Mouse (Mus musculus): ENCODE data around the gene Klf16.

Gene Klf16

GRCm38 (mm10) chr10:80575925-80576324 is 1.2 kb downstream of the Klf16 start:
- no peak for DNase-seq (ENCODE audit: low read depth, low spot score)

DNA sequence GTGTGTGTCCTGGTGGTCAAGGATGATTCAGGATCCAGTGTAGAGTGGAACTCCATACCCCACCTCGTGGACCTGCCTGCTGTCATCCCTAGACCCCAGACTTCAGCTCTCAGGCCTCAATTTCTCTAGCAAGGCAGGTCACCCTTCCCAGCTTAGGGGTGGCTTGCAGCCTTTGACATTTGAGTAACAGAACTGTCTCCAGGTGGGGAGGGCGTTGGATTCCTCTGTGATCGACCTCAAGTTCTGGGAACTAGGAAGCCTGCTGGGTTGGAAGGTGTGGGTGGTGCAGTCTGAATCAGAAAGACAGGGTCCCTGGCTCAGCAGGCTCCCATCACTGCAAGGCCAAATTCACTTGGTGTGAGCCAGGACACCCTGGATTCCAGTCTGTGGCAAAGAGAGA is 2.2 kb downstream of the Klf16 start:
- DNase-seq (ENCODE audit: low read depth, low spot score) = no peak

DNA sequence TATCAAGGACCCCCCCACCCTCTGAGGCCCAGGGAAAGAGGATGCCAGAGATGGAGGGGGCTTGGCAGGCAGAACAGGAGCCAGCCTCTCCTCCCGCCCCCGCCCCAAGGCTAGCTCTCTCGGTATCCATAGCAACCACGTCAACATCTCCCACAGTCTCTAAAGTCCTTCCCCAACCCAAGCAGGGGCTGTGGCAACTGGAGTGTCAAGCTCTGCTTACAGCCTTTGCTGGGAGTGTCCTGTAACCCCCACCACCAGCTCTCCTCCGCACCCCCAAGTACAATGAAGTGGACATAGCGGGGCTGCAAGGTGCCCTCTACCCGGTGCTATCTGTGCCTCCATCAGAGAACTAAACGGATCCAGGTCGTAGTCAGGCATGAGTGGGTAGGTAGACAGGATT is 3.2 kb downstream of the Klf16 start:
- peak; percentile 37 for DNase-seq (ENCODE audit: low read depth, low spot score)

GRCm38 (mm10) chr10:80572477-80572876 is 4.6 kb downstream of the Klf16 start:
- no peak for DNase-seq (ENCODE audit: low read depth, low spot score)

DNA sequence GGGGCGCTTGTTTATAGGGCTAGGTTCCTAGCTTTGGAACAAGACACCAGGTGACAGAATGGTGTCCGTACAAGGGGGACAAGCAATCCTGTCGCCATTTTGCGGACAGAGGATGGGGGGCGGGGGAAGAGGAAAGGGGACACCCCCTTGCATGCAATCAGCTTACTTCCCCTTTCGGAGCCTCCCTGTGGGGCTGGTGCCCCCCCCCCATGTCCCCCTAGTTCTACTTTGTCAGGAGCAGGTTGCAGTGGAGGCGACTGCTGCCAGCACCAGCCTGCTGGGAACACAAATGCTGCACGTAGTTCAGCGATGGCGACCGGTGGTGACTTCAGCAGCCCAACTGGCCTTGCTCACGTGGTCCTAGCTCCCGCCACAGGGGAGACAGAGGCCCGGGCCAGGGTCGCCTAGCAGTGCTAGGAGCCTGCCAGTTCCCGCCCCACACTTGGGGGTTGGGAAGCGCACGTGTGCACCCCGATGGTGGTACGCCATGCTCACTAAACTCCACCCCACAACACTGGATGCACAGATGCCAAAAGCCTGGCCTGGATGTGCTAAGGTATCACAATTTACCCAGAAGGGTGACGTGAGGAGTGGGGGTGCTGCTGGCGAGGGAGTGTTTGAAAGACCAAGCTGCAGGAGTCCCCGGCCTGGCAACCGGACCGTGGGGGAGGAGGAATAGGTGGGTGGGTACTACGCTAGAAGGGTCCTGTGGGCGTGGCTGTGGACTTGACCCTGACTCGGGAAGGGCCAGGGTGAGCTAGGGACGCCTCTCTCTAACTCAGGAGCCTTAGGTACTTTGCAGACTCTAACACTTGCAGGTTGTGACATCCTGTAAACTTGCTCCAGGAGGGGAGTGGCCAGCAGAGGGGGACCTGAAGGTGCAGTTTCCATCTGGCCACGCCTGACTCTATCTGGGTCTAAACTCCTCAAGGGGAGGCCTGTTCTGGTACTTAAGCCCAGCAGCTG is 6.0 kb downstream of the Klf16 start:
- no peak for DNase-seq (ENCODE audit: low read depth, low spot score)

DNA sequence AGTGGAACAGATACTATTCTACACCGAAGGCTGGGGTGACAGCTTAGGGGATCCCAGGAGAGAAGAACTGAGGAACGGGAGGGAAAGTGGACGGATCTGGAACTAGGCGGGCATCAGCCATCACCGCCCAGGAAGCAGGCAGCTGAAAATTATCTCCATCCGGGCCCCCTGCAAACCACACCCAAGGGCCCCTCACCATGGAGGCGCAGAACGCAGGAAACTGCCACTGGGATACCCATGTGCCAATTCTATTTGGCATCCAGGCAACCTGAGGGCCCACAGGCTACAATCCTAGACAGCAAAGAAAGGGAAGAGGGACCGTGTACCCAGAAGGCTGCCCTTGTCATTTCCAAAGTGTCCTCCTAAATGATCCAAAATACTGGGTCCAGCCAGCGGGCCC is 6.7 kb downstream of the Klf16 start:
- DNase-seq (ENCODE audit: low read depth, low spot score) = no peak

- DNase-seq (ENCODE audit: low read depth, low spot score) = peak; percentile 47
Observed at GRCm38 (mm10) chr10:80569664-80570066, 7.5 kb downstream of the Klf16 start.

- no peak for DNase-seq (ENCODE audit: low read depth, low spot score)
Observed at GRCm38 (mm10) chr10:80568876-80569275, 8.2 kb downstream of the Klf16 start.

GRCm38 (mm10) chr10:80566375-80567092 is 10.6 kb downstream of the Klf16 start:
- peak; percentile 93 for DNase-seq (ENCODE audit: low read depth, low spot score)

DNA sequence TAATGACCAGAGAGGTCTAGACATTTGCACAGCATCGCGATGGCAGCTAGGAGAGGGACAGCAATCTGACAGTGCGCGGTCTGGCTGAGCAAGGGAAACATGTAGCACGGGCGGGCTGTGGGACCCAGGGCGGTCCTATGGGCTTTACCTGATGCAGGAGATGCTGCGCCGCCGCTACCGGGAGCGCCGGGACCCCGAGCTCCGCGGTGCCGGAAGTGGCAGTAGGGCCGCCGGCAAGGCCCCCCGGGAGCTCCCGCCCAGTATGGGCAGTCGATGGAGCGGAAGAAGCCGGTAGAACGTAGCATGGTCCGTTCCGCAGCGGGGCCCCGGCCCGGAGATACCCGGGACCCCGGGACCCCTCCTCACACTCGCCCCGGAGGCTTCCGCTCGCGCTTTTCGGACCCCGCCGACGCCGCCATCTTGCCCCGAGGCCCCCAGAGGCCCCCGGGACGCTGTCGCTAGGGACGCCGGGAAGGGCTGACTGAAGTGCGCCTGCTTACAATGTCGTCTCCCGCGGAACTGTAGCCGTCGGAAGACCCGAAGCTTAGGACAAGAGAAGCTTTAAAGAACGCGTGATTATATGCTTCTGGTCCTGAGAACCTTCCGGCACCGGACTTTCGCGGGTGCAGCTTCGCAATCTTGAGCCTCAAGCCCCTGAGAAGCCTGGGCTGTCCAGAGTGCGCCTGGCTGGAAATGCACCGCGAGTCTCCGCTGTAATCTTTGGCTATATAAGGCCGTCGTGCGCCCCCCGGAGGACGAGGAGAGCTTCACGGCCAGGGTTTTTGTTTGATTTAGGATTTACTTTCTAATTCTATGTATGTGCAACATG is 15.8 kb downstream of the Klf16 start, which contains the start of gene Rexo1:
TSS of gene Rexo1 (minus strand) at position 445 of the 829 bp plus-strand sequence.
- DNase-seq (ENCODE audit: low read depth, low spot score) = peak; percentile 96

GRCm38 (mm10) chr10:80560621-80561020 is 16.5 kb downstream of the Klf16 start:
- DNase-seq (ENCODE audit: low read depth, low spot score) = peak; percentile 36

DNA sequence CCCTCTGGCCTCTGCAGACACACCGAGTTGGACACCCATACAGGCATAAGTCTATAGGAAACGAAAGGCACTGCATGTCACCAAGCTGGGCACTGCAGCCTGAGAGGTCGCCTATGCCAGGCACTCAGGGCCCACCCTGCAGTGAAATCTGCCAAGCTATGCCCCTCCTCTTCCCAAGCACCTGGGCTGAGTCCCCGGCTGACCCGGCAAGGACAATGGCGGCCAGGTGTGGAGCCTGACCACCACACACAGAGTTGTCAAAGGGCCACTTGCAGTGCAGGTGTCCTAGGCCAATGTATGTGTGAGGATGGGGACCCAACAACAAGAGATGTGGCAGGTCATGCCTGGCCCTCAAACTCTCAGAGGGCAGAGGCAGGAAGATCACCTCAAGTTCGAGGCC is 17.7 kb downstream of the Klf16 start:
- no peak for DNase-seq (ENCODE audit: low read depth, low spot score)

DNA sequence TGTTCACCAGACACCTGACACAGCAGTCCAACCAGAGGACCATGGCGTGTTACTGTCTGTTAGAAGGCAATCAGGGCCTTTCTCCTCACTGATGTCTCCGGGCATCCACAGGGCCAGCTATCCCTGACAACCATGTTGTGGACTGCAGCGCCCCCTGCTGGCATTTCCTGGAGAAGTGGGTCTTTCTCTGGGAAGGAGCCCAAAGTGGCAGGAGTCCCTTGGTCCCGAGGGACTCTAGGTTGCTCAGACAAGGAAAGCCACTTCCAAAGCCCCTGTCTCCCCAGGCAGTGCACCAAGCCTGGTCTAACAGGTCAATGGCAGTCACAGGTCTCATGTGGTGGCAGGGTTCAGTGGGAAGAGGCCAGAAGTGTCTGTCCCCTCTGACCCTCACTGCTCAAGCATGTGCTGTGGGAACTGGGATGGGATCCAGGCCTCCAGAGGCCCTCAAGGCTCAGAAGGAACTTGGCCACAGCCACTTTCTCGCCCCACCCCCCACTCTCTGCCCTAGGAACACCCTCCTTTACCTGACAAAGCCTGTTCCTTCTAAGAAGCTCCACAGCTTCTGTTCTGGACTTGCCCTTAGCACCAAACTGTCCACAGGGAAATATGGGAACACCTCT is 19.7 kb downstream of the Klf16 start:
- peak; percentile 74 for DNase-seq (ENCODE audit: low read depth, low spot score)

DNA sequence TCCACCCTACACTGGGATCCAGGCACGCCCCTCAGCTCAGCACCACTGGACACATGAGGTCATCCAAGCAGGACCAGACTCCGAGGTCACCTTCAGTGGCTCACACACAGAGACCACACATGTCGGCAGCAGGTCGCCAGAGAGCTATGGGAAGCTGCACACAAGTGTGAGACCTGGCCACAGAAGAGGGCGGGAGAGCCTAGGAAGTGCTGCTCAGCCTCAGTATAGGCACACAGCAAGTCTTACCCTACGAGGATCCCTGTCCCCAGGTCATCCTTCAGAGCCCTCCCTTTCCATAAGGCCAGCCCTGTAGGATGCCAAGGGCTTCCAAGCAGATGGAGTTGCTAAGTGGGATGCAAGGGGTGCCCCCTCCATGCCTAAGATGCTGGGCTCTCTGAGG is 23.1 kb downstream of the Klf16 start:
- DNase-seq (ENCODE audit: low read depth, low spot score) = no peak

DNA sequence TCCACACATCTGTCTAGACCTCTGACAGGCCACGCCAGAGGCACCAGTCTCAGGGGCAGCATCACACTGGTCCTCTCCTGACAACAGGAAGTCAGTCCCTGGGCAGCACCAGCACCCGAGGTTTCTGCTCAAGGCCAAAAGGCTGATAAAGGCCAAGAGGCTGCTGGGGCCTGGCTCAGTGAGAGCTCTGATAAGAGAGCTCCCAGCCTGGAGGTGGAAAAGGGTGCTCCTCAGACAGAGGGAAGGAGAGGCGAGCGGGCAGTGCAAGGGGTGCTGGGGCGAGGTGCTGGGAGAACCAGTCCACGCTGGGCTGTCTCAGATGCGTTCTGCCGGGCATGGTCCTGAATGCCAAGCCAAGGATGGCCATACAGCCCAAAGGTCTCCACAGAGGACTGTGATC is 23.5 kb downstream of the Klf16 start:
- no peak for DNase-seq (ENCODE audit: low read depth, low spot score)

- no peak for DNase-seq (ENCODE audit: low read depth, low spot score)
Observed at GRCm38 (mm10) chr10:80552364-80552763, 24.8 kb downstream of the Klf16 start.

GRCm38 (mm10) chr10:80549279-80549678 is 27.8 kb downstream of the Klf16 start:
- DNase-seq (ENCODE audit: low read depth, low spot score) = no peak

DNA sequence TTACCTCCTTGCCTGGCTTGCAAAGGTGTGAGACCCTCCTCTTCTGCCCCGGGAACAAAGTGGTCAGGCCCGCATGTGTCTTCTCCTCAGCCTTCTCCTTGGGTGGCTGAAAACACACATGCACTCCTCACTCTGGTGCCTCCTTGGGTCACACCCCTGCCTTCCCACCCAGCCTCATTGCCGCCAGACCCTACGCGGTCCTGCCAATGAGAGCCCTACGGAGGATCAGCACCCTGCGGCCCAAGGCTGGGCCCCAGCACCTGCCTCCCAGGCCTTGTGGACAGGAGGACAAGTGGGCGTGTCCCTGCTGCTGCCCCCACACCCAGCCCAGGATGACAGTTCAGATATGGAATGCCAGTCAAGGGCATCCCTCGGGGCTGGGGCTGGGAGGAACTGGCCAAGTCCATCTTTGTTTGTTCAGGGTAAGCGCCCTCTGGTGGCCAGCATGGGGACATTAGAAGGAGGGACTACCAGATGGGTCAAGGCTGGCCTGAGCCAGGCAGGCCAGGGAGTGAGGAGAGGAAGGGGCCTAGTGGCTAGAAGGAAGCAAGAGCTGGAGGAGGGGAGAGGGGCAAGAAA is 28.6 kb downstream of the Klf16 start:
- peak; percentile 63 for DNase-seq (ENCODE audit: low read depth, low spot score)

DNA sequence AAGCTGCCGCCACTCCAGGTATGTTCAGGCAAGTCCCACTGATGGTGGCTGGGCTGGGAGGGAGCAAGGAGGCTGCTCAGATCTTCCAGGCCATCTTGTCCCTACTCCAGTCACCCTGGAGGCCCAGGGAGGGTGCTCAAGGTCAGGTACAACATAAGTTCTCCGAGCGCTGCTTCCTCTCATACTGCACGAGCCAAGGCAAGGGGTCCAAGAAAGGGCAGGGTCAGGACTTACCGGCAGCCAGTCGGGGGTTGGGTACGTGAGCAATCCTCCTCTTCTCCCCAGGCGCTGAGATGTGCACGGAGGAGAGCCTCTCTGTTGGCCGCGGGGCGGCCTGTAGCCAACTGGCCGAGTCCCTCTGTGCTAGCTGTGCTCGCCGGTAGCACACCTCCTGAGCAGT is 29.6 kb downstream of the Klf16 start:
- no peak for DNase-seq (ENCODE audit: low read depth, low spot score)

- DNase-seq (ENCODE audit: low read depth, low spot score) = no peak
Observed at GRCm38 (mm10) chr10:80546945-80547344, 30.2 kb downstream of the Klf16 start.

GRCm38 (mm10) chr10:80545590-80545989 is 31.5 kb downstream of the Klf16 start:
- DNase-seq (ENCODE audit: low read depth, low spot score) = no peak

Measured in CD4-positive, CD25-positive, alpha-beta regulatory T cell, adult 2 months (primary cell).